Mouse (Mus musculus): Measurements from ENCODE around the gene Spty2d1.

DNA sequence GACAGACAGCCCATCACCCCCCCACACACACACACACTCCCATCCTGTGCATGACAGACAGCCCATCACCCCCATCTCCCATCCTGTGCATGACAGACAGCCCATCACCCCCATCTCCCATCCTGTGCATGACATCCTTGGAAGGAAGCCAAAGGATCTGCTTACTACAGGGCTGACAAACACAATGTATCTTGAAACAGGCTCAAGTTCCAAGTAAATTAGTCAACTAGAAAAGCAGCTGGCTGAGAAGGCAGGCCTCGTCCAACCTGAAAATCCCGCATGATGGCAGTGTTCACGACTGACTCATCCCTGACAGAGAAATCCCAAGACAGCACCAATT is 7.6 kb downstream of the Spty2d1 start:
- no peak for TF ChIP-seq CTCF (IDR thresholded peaks at IDR 0.05; ENCODE audit: borderline replicate concordance, insufficient read depth, low read length)
- no peak for TF ChIP-seq POLR2A (IDR thresholded peaks at IDR 0.05; ENCODE audit: low read depth, low read length)
